Mouse (Mus musculus): Measurements from ENCODE around the gene Anp32a. TPM values are rescaled to one million over a fixed set of nuclear protein-coding genes. Genes with fewer than 3 reads are reported as not detected.

Anp32a gene
- polyA plus RNA-seq, 1 experiment: 332 TPM

DNA sequence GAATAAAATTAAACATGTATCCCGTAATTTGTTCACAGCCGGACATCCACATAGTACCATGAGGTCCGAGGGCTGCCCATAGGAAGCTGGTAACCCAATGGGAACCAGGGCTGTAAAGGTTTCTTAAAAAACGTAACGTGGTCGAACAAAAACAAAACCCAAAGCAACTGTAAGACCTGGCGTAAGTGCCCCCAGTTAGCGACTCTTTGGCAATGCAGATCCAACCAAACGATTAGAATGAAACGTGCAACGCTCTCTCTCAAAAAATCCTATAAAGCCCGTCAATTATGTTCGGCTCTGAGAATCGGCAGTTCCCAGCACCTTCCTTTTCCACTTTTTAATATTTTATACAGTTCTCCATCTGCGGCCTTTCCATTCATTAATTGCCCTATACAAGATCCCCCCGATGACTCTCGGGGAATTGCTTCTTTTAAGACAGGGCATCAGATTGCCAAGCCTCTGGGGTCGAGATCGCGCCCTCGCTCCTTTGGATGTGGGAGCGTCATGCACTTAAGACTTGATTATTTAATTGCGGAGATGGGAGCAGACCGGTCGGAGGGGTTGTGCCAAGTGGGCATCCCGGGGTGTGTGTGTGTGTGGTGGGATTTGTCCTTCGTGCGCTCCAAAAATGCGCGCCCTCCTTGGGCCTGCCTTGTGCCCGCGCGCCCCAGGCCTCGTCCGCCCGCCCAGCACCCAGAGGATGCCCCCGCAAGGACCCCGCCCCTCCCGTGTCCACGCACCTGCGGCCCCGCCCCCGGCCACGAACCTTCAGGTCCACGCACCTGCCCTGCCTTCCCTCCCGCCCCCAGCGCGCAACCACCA, 581 bp upstream of the Anp32a start:
- TF ChIP-seq CTCF (IDR thresholded peaks at IDR 0.05; ENCODE audit: borderline replicate concordance, extremely low read depth, insufficient read depth, insufficient read length) (no peak), POLR2A (IDR thresholded peaks at IDR 0.05; ENCODE audit: borderline replicate concordance, extremely low read depth, insufficient read depth, insufficient read length, poor library complexity, severe bottlenecking) (no peak)
- peak; percentile 71 for DNase-seq (ENCODE audit: low read depth)

DNA sequence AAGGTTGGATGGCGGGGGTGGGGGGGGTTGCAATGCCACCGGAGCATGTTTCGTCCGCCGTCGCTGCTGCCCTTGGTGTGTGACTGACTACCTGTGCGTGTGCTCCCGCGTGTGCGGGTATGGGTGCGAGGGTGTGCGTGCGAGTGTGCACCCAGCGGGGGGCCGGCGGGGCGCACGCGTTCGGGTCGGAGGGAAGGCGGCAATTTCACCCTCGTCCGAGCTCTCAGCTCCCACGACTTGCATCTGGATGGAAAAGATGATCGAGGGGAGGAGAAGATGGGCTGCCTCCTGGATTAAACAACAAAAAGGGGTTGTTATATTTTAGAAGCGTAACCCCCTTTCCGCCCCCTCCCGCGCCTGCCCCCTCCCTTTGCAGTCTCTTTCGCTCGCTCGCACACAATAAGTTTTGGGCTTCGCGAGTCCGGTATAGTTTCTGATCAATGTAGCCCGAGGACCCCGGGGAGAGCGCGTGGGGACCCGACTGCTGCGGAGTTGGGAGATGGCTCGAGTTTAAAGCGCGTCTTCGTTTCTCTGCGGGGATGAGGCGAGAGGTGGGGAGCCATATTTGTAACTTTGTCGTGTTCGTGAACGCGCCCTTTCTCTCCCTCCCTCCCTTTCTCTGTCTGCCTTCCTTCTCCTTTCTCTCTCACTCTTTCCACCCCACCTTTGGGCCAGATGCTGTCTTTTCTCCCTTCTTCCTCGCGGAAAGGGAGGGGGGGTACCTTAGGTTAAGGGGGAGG, 778 bp downstream of the Anp32a start:
- TF ChIP-seq POLR2A (IDR thresholded peaks at IDR 0.05; ENCODE audit: borderline replicate concordance, extremely low read depth, insufficient read depth, insufficient read length, poor library complexity, severe bottlenecking): no peak
- TF ChIP-seq CTCF (IDR thresholded peaks at IDR 0.05; ENCODE audit: borderline replicate concordance, extremely low read depth, insufficient read depth, insufficient read length): no peak
- peak; percentile 70 for DNase-seq (ENCODE audit: low read depth)

GRCm38 (mm10) chr9:62342441-62343191, 1.5 kb downstream of the Anp32a start:
- DNase-seq (ENCODE audit: low read depth): peak; percentile 67
- TF ChIP-seq CTCF (IDR thresholded peaks at IDR 0.05; ENCODE audit: borderline replicate concordance, extremely low read depth, insufficient read depth, insufficient read length) (no peak), POLR2A (IDR thresholded peaks at IDR 0.05; ENCODE audit: borderline replicate concordance, extremely low read depth, insufficient read depth, insufficient read length, poor library complexity, severe bottlenecking) (no peak)

GRCm38 (mm10) chr9:62343192-62343903, 2.3 kb downstream of the Anp32a start:
- TF ChIP-seq CTCF (IDR thresholded peaks at IDR 0.05; ENCODE audit: borderline replicate concordance, extremely low read depth, insufficient read depth, insufficient read length): no peak
- peak; percentile 83 for DNase-seq (ENCODE audit: low read depth)

DNA sequence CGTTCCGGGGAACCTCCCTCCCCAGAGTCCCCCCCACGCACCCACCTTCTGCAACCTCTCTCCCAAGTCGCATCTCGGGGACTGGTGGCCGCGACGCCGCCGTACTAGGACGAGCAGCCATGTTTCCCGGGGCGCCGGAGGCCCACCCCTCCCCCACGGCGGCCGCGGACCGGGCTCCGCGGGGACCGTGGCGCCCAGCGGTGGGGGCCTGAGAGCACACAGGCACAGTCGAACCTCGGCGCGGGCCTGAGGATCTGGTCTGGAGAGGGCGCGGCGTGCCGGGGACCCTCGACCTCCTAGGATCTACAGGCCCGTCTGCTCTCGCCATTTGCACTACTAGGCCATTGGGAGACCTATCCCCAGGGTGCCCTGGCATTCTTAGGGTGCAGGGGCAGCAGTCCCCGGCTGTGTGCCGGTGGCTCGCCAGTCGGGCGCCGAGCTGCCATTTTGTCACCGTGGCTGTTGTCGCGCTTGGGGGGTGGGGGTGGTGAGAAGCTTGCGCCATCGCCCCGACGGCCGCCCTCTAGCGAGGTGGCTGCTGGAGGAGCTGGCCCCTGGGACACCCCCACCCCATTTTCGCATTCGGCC, 2.9 kb downstream of the Anp32a start:
- DNase-seq (ENCODE audit: low read depth): peak; percentile 67
- TF ChIP-seq CTCF (IDR thresholded peaks at IDR 0.05; ENCODE audit: borderline replicate concordance, extremely low read depth, insufficient read depth, insufficient read length) (no peak), POLR2A (IDR thresholded peaks at IDR 0.05; ENCODE audit: borderline replicate concordance, extremely low read depth, insufficient read depth, insufficient read length, poor library complexity, severe bottlenecking) (peak; percentile 33)

DNA sequence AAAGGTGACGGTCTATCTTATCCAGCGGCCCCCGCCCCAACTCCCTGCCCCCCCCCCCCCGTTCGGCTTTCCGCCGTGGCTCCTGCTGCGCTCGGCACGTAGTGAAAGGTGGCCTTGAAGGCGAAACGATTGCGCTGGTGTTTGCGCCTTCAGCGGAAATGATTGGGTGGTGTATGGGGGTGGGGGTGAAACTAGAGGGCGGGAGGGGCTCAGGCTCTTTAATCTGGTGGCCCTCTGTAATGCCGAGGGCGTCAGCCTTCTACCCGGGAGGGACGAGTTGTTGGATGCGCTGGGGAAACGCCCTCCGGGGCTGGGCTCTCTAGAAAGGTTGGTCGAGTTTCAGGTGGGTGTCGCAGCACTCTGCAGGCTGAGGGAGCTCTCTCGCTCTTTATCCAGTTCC, 3.5 kb downstream of the Anp32a start:
- DNase-seq (ENCODE audit: low read depth): peak; percentile 74
- TF ChIP-seq POLR2A (IDR thresholded peaks at IDR 0.05; ENCODE audit: borderline replicate concordance, extremely low read depth, insufficient read depth, insufficient read length, poor library complexity, severe bottlenecking) (no peak; the same call in 1 of the 2 replicates), CTCF (IDR thresholded peaks at IDR 0.05; ENCODE audit: borderline replicate concordance, extremely low read depth, insufficient read depth, insufficient read length) (no peak)

DNA sequence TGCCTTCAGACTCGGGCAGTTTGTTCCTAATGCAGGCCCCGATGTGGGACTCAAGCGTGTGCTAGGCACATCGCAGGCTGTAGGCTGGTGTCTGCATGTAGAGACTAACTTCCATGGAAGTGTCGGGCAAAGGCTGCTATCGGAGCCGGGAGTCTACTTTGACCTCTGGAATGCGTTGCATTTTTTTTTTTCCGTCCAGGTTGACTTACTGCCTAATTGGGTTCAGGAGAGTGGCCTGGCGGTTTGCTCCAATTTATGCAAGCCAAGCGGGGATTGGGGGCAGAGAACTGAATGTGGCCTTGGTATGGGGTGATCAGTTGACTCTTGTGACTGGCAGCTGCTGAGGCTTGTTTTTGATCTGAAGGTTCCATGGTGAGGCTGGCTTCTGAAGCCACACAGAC, 4.0 kb downstream of the Anp32a start:
- peak; percentile 52 for DNase-seq (ENCODE audit: low read depth)

GRCm38 (mm10) chr9:62345633-62346387, 4.7 kb downstream of the Anp32a start:
- peak; percentile 49 for DNase-seq (ENCODE audit: low read depth)

More for the DNA sequence above, 4.0 kb downstream of the Anp32a start:
- TF ChIP-seq CTCF (IDR thresholded peaks at IDR 0.05; ENCODE audit: borderline replicate concordance, extremely low read depth, insufficient read depth, insufficient read length) (no peak), POLR2A (IDR thresholded peaks at IDR 0.05; ENCODE audit: borderline replicate concordance, extremely low read depth, insufficient read depth, insufficient read length, poor library complexity, severe bottlenecking) (no peak)

DNA sequence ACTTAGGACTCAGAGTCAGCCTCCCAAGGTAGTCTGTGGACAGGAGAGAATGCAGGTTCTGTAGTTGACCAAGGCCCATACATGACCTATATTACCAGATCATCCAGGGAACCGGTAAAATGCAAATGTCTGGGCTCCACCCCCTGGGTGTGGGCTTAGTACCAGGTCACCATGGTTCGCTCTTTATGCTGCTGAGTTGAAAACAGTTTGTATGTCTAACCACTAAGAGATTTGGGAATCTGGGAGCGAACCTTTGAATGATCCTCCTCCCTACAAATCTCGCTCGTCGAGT, 5.2 kb downstream of the Anp32a start:
- no peak for DNase-seq (ENCODE audit: low read depth)
- TF ChIP-seq CTCF (IDR thresholded peaks at IDR 0.05; ENCODE audit: borderline replicate concordance, extremely low read depth, insufficient read depth, insufficient read length): no peak
- TF ChIP-seq POLR2A (IDR thresholded peaks at IDR 0.05; ENCODE audit: borderline replicate concordance, extremely low read depth, insufficient read depth, insufficient read length, poor library complexity, severe bottlenecking): no peak

More at GRCm38 (mm10) chr9:62345633-62346387, 4.7 kb downstream of the Anp32a start:
- no peak for TF ChIP-seq POLR2A (IDR thresholded peaks at IDR 0.05; ENCODE audit: borderline replicate concordance, extremely low read depth, insufficient read depth, insufficient read length, poor library complexity, severe bottlenecking)
- no peak for TF ChIP-seq CTCF (IDR thresholded peaks at IDR 0.05; ENCODE audit: borderline replicate concordance, extremely low read depth, insufficient read depth, insufficient read length)

DNA sequence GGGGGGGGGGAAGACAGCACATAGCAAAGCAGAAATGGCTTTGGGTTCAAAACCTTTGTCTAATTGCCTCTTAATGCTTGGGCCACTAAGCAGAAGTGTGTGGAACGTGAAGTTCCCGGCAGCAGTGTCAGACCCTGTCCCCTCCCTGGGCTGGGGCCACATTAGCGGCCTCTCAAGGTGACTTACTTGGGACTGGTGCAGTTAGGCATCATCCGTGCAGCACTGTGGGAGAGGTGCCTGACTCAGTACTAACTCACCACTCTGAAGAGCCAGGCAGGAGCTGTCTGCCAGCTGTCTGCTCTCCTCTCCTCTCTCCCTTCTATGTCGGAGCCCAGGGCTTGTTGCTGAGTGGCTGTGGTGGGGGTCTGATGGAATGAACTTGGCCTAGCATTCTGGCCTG, 6.1 kb downstream of the Anp32a start:
- DNase-seq (ENCODE audit: low read depth): no peak
- no peak for TF ChIP-seq CTCF (IDR thresholded peaks at IDR 0.05; ENCODE audit: borderline replicate concordance, extremely low read depth, insufficient read depth, insufficient read length)

All from brain, embryonic 14.5 days (tissue).